Mouse (Mus musculus): Measurements from ENCODE around the gene Gm7168. TPM values are rescaled to one million over a fixed set of nuclear protein-coding genes. Genes with fewer than 3 reads are reported as not detected.
"Not testable (repeated sequence)": the region's sequence is repeated elsewhere in the genome, so short reads cannot be mapped to it uniquely, and the experiment has no call there.

The Gm7168 gene
- total RNA-seq (2015) (not detected in 2 replicates), total RNA-seq (2017) (not detected in 2 replicates)

DNA sequence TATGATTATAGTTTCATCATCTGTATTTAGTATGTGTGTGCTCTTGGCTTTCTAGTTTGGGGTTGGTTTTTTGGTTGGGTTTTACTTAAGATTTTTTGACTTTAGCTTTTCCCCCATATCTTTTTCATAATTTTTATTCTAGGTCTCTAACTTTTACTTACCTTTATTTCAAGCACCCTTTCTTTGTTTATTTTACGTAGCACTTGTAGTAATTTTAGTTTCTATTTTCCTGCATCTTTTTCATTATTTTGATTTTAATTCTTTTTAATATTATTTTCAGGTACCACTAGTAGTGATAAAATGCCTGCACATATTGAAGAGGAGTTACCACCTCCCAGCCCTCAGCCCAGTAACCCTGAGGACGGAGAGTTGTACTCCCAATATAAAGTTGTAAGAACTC is at the start of gene Gm7168:
TSS of gene Gm7168 (plus strand) at position 301 of the 400 bp plus-strand sequence.
- not testable (repeated sequence) for ATAC-seq (ENCODE audit: poor library complexity, severe bottlenecking)

DNA sequence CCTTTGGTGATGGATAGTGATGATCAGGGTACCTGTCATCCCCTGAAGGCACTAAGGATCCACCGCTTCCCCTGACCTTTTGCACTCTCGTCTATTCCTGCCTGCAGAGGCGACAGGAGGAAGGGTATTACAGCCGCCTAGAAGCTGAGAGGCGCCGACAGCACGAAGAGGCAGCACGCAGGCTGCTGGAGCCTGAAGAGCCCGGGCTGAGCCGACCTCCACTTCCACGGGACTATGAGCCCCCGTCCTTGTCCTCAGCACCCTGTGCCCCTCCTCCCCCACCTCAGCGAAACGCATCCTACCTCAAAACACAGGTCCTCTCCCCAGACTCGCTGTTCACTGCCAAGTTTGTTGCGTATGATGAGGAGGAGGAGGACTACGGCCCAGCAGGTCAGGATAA is 49.3 kb upstream of the Gm7168 start:
- ATAC-seq (ENCODE audit: poor library complexity, severe bottlenecking) = no peak

DNA sequence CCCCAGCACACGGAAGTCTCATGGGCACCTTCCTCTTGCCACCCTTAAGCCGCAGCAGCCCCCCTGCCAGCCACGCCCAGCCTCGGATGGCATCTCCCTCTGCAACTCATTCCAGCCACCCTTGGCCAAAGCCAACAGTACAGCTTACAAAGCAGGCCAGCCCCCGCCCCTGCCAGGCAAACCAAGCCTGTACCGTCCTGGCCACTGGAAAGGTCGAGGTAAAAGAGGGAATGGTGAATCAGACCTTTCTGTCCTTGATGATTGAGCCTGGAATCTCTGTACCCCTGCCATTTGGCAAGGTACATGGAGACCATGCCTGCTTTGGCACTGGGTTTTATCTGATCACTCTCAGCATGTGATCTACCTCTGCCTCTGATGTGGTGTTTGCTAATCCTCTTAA is 48.9 kb upstream of the Gm7168 start:
- ATAC-seq (ENCODE audit: poor library complexity, severe bottlenecking) = no peak

DNA sequence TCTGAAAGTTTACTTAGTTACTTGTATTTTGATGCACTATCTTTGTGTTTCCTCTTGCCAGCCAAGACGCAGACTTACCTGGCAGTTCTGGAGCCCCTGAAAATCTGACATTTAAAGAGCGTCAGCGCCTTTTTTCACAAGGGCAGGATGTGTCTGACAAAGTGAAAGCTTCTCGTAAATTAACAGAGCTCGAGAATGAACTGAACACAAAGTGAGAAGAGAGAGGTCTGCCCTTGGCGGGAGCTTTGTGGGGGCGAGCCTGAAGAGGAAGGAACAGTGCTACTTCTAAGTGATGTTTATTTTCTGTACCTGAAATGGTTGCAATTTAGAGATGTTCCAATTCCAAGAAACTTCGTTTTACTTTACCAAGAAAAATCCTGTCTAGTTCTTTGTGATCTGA is 44.4 kb upstream of the Gm7168 start:
- ATAC-seq (ENCODE audit: poor library complexity, severe bottlenecking) = no peak

DNA sequence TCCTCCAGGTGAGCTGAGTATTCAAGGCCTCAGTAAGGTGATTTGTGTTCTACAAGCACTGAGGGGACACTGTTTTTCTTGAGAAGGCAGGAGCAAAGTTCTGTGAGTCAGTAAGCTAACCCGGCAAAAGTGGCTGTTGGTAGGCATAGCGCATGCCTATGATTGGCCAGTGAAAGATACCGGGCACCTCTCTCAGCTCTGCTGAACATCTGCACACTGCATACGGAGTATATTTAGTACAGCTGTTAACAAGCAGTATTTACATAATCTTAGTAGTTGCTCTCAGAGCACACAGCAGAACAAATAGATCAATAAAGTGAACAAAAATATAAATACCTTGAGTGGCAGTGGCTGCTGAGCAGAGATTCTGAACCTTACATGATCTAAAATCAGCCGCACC is 41.1 kb upstream of the Gm7168 start:
- ATAC-seq (ENCODE audit: poor library complexity, severe bottlenecking) = no peak

DNA sequence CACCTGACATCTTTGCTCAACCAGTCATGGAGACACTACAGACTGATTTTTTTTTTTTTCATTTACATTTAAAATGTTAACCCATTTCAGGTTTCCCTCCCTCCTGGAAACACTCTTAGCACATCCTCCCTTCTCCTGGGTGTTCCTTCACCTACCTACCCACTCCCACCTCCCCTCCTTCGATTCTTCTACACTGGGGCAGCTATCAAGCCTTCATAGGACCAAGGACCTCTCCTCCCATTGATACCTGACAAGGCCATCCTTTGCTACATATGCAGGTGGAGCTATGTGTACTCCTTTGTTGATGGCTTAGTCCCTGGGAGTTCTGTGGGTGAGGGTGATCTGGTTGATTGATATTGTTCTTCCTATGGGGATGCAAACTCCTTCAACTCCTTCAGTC is 40.5 kb upstream of the Gm7168 start:
- ATAC-seq (ENCODE audit: poor library complexity, severe bottlenecking) = no peak

DNA sequence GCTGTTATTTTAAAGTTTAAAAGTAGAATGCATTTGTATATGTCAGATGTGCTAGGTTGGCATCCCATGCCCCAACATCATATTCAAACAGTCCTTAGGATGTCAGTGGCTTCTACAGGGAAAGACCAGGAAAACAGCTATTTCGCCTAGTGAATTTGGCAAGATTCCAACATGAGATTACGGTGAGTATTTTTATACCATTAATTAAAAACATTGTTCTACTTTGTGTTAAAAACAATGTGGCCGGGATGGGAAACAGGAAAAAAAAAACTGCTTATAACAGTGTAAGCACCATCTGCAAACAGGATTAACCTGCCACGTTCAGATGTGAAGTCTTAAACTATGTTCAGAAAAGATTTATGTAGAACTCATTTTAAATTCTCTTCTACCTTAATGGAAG is 34.2 kb upstream of the Gm7168 start:
- no peak for ATAC-seq (ENCODE audit: poor library complexity, severe bottlenecking)

DNA sequence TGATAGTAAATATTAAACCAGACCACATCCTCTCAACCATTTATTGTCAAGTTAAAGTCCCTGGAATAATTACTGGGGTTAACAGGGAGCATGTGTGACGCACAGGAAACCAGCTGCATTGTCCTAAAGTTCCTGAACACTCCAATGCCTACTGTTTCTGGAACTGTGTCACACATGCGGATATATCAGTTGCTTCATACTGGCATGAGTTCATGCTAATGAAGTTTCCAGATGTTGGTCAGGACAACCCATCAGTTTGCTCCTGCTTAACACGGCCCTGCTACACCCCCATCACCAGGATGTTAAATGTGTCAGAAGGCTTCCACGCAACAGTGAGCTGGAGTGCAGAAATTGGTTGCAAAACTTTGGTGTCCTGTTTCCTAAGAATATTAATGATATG is 33.6 kb upstream of the Gm7168 start:
- no peak for ATAC-seq (ENCODE audit: poor library complexity, severe bottlenecking)

DNA sequence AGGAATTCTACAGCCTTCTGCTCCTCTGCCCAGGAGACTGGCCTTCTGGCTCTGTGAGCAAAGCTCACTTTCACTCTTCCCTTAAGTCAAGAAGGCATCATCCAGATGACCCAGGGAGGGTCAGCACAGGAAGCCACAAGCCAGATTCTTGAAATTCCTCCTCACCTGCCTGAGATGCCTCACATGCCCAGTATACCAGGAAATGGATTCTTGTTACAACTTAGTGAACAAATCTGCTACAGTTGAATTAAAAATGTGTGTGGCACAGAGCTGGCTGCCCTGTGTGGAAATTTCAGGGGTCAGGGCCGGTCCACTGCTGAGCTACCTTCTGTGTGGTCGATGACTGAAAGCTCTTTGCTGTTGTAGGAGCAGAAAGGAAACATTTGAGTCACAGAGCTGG is 27.4 kb upstream of the Gm7168 start:
- ATAC-seq (ENCODE audit: poor library complexity, severe bottlenecking) = no peak

DNA sequence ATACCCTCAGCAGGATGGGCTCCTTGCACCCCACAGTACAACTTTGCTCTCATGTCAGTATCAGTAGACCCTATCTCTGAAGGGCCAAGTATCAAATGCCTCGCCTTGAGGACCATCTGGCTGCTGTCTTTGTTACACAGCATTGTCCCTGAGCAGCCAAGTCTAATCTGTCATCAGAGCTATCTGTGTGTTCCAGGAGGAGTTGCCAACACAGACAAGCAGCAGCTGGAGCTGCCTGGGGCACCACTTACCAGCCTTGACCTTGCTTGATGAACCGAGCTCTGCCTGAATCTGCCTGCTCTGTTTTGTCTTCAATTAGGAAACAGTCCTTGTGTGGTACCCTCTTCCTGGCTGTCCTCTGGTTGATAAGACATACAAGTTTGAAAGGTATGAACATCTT is 24.8 kb upstream of the Gm7168 start:
- no peak for ATAC-seq (ENCODE audit: poor library complexity, severe bottlenecking)

DNA sequence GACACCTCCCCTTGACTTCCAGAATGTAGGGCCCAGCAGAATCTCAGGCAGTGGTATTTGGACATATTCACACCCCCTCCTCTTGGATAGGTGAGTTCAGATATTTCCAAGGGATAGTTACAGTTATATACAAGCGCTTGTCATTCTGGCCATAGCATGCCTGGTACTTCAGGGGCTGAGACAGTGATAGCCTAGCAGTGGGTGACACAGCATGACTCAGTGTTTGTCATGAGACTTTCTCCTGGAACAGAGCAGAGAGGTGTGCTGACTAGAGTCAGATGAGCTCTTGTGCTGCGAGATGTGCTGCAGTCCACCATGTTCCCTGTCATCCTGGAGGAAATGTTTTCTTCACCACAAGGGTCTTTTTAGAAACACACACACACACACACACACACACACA is 23.6 kb upstream of the Gm7168 start:
- no peak for ATAC-seq (ENCODE audit: poor library complexity, severe bottlenecking)

DNA sequence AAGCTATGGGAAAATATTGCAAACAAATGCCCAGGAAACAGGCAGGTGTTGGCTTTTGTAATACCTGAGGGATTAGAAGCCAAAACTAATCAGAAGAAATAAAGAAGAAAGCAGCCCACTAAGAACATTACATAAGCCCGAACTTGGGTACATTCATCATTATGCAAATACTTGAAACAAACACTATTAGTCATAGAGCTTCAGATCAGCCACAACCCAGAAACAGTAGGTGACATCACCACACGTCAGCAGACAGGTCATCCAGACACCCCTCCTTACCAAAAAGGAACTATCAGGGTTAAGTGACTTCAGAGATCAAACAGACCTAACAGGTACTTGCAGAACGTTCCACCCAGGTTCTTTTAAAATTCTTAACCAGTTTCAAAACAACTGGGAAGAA is 22.2 kb upstream of the Gm7168 start:
- no peak for ATAC-seq (ENCODE audit: poor library complexity, severe bottlenecking)

DNA sequence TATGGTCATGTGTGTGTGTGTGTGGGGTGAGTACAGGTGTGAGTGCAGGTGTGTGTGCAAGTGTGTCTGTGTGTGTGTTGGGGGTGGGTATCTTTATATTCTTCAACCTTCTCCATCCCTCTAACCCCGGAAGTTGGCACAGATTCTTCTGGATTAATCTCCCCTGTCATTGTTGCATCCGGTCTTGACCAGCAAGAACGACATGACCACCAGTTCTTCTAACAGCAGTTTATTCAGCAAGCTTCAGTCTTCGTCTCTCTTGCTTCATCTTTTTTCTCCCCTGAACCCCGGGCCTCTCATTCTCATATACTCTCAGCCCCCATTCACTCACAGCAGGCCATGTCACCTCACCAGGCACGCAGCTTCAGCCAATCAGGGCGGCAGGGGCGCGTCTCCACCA is 17.8 kb upstream of the Gm7168 start:
- ATAC-seq (ENCODE audit: poor library complexity, severe bottlenecking) = no peak

DNA sequence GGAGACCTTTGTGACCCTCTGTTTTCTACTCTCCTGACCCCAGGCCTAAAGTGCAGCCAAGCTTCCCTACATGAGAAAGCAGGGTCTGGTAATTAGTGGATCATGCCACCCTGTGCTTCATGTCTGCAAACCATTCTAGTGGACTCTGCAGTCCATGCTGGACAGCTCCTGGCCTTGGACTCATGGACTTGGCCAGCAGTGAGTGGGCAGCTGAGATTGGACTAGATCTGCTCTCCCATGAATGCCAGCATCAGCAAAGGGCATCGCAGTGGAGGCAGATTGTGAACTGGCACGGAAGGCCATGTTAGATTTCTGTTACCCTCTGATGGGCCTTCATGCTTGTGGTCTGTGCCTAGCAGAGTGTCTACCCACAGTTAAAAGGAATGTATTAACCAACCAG is 12.8 kb upstream of the Gm7168 start:
- not testable (repeated sequence) for ATAC-seq (ENCODE audit: poor library complexity, severe bottlenecking)

DNA sequence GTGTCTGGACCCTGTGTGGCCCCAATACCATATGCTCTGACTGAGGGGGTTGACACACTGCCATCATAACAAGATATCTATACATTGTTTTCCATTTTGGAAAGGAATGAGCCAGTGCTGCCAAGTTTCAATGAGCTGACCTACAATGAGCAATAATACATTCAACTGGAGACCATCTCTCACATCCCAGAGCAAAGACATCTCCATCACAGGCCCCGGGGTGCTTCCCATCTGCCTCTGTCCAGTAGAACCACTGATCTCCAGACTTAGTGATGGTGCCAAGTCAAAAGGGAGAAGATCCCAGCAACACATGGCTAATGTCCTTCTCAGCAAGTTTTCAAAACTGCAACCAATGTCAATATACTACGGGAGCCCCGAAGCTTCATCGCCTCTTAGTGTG is 10.4 kb upstream of the Gm7168 start:
- no peak for ATAC-seq (ENCODE audit: poor library complexity, severe bottlenecking)

DNA sequence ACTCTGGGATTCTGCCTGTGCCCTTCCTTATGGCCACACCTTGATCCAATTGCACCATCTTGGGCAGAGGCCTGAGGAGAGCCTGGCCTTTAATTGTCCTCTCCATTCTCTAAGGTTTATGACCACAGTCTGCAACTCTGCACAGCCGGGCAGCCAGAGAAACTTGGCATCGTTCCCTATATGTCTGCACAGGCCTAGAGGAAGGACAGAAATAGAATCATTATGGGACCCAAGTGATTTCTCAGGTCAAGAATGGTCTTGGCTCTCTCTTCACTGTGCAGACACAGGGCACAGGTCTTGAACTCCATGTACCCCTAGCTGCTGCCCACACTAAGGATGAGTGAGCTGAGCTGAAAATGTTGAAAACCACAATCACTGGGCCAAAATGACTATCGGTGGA is 9.5 kb upstream of the Gm7168 start:
- no peak for ATAC-seq (ENCODE audit: poor library complexity, severe bottlenecking)

DNA sequence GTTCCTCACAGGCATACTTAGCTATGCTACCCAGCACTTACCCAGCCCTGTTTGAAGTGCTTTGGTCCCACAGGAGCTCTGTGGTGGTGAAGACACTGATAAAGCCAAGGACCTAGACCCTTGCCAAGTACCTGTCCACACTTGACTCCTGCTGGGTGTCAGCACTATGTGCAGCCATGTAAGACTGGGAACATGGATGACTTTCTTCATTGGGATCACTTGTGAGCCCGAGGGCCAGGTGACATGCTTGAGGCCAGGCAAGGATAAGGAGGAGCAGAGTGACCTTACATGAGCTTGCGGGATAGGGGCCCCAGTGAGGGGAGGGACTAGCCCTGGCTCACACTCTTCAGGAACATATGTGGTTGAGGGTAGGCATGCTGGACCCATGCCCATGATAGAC is 8.9 kb upstream of the Gm7168 start:
- ATAC-seq (ENCODE audit: poor library complexity, severe bottlenecking) = not testable (repeated sequence)

DNA sequence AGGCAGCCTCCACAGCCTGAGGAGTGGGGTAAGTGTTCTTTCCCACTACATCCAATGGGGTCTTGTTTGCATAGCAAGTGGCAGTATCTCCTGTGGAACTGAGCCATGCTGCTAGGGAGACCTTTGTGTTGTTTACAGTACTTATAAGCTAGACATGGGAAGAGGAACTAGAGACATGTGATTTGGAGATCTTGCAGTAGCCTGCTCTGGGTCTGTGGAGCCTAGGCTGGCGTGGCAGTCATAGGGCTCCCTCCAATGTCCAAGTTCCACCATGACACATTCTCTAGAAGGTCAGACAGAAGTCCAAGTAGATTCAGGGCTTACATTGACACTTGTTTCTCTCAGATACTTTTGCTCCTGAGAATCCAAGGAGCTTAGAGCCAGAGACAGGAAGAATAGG is 7.7 kb upstream of the Gm7168 start:
- ATAC-seq (ENCODE audit: poor library complexity, severe bottlenecking) = peak; percentile 51; the same call in 1 of the 2 replicates

DNA sequence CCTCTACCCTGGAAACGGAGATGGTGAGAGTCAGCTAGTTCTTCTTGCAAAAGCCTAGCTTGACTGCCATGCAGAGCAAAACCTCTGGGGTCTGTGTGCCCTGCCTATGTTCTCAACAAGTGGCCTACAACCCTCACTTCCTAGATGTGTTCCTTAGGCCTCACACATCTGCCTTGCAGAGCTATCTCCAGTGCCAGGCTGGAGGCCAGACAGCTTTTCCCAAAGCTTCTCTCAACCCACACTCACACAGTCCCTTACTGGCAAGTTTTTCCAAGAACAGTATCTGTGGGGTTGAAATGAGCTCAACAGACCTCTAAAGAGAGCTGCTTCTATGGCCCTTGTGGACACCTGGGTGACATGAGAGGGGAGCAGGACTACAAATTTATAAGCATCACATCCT is 3.4 kb downstream of the Gm7168 start:
- ATAC-seq (ENCODE audit: poor library complexity, severe bottlenecking) = not testable (repeated sequence)

DNA sequence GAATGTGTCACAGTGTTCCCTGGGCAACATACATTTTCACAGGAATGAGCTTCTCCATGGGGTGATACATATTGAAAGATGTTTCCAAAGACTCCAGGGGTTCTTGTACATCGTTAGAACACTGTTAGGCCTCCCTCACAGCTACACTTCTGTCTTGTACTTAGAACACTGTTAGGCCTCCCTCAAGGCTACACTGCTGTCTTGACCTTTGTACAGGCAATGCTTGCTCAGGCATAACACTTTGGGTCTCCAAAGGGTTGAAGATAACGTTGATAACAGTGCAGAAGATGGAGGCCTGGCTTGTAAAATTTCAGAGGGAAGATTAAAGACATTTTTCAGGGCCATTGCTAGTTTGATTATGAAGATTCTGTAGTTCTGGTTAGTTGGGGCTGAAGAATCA is 10.0 kb downstream of the Gm7168 start:
- ATAC-seq (ENCODE audit: poor library complexity, severe bottlenecking) = not testable (repeated sequence)

DNA sequence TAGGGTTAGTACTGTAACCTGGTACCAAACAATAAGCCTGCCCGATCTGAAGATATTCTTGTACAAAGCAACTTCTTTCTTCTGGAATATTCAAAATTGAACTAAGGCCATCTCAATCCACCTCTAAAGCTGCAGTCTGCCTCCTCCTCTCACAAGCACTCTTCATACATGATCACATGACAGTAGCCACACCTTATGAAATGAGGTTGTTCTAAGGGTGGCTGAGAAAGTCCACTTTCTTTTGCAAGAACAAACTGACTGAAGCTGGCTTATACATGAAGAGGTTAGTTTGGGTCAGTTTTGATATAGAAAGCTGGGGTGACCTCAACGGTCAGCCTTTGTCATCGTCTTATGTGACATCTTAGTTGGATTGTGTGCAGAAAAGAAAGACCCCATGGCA is 14.1 kb downstream of the Gm7168 start:
- not testable (repeated sequence) for ATAC-seq (ENCODE audit: poor library complexity, severe bottlenecking)

DNA sequence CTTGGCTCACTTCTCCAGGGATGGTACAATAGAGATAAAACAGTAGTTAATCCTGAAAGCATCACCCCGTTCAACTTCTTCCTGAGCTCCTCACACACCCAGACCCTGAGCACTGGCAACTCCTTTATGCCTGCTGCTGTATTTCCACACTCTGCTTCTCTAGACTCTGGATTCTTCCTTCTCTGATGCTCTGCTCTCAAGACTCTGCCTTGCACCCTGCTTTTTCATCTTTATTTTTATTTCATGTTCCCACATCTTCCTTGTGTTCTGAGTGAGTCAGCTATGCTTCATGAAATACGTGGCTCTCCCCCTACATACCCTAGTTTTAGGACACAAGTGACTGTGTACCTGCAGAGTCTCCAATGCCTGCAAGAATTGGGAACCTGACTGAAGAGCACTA is 16.9 kb downstream of the Gm7168 start:
- not testable (repeated sequence) for ATAC-seq (ENCODE audit: poor library complexity, severe bottlenecking)

DNA sequence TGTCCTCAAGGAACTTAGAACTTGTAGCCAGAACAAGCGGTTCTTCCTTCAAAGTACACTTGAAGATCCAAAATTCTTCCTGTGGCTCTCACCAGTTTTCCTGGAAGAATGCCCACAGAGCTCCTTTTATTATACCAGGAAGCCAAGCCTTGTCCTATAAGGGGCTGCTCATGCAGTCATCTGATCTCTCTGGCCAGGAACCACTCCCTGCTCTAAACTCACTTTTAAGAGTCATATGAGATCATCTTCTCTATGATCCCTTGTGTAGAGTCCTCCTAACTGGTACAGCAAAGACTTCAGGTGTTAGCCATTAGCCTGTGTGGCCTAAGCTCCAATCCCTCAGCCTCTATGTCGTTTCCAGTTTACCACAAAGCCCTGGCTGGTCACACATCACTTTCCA is 21.7 kb downstream of the Gm7168 start:
- ATAC-seq (ENCODE audit: poor library complexity, severe bottlenecking) = not testable (repeated sequence)

DNA sequence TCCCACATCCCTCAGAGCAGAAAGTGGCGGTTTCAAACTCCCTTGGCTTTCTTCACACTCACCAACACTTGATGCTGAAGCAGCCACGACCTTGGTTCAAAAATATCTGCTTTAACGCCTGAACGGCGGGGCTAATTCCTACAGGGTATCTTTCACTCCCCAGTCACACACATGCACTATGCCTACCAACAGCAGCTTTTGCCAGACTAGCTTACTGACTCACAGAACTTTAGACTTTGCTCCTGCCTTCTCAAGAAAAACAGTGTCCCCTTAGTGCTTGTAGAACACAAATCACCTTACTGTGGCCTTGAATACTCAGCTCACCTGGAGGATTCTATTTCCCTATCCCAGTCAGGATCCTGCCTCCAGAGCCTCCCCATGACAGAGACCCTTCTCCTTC is 22.6 kb downstream of the Gm7168 start:
- ATAC-seq (ENCODE audit: poor library complexity, severe bottlenecking) = not testable (repeated sequence)

Measured in megakaryocyte, adult 5-6 weeks (primary cell).